Mouse (Mus musculus) layer of hippocampus, postnatal 25 days (tissue): Measurements from ENCODE around the gene 1600014C23Rik. TPM values are rescaled to one million over a fixed set of nuclear protein-coding genes. Genes with fewer than 3 reads are reported as not detected.

Source experiments
- DNase-seq, 2 experiments: peaks; one replicate each; pipeline ENCODE4 v3.0.0; 2022; ENCODE audit warnings: mixed read lengths in 2 of 2, low spot score in 1 of 2; ENCODE audit errors: extremely low spot score in 1 of 2
- total RNA-seq, 2 experiments: library from RNA; stranded (reverse); gene quantifications; 2 replicates each; pipeline ENCODE4 v1.2.3; 2021

1600014C23Rik gene
- total RNA-seq, 2 experiments from 2014 or later: 0.59 TPM; not detected in 1

DNA sequence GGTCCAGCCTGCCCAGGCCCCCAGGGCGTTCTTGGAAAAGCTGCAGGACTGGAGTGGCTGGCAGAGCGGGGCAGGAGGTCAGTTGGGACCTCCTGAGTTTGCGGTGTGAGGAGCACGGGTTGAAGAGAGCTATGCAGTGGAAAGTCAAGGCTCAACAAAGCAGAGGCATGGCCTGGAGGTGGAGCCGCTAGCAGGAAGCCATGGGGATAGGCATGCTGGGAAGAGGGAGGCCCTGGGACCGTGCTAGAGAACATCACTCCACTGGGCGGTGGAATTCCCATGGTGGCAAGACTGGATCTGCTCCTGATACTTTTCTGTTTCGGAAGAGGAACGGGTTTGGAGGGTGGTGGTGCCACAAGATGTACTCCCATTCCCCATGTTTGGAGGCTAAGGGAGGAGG, 36.7 kb downstream of the 1600014C23Rik start:
- DNase-seq: no peak

DNA sequence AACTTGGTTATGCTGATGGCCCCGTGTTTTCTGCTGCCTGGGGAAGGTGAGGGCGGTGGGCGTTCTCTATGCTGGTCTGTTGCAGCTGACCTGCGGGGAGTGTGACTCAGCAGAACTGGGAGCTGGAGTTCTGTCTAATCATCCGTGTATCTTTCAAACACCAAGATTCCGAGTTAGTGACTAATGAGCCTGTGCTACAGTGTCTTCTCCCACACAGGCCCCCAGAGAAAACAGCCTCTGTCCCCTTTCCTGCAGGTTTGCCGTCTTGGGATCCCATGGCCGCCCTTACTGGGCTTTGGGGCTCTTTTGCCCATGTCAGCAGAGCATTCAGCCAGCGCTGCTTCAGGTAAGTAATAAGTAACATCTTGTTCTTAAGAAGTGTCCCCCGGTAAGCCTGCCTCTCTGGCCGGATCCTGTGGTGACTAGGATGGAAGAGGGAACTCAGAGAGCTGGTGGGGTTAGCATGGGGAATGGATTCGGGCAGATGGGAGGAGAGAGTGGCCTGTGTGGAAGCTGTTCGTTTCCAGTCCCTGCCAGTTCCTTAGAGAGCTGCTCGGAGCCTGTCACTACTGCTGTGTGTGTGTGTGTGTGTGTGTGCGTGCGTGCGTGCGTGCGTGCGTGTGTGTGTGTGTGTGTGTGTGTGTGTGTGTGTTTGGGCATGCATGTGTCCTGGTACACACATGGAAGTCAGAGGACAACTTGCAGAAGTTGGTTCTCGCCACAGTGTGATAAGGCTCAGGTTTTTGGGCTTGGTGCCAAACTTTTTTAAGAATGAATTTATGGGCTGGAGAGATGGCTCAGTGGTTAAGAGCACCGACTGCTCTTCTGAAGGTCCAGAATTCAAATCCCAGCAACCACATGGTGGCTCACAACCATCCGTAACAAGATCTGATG, 38.2 kb downstream of the 1600014C23Rik start:
- no peak for DNase-seq

DNA sequence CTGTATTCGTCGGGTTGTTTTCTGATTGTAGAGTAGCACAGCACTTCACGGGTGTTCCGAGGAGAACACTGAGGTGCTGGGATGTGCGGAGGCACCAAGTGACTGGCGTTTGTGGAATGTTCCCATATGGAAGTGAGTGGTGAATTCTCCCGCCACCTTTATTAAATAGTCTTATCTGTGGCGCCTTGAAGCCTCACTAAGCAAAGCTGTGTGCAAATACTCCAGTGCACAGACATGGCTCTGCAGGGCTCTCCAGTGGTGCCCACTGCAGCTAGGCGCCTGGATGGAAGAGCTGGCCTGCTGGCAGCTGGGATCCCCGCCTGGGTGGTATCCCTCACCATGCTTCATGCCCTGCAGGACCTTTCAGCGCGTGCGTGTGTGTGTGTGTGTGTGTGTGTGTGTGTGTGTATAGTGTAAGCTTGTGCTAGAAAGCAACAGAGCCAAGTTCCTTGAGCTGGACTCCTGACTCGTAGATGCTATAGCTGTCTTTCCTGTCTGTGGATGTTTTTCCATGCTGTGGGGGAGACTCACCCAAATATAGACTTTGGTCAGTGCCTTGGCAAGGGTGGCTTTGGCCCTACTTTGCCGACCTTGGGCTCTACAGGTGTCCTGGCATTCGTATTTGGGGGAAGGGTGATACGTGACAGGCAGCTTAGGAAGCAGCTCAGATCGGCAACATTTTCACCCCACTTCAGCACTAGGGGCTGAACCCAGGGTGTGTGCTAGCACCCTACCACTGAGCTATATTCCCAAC, 39.7 kb downstream of the 1600014C23Rik start:
- DNase-seq: no peak

DNA sequence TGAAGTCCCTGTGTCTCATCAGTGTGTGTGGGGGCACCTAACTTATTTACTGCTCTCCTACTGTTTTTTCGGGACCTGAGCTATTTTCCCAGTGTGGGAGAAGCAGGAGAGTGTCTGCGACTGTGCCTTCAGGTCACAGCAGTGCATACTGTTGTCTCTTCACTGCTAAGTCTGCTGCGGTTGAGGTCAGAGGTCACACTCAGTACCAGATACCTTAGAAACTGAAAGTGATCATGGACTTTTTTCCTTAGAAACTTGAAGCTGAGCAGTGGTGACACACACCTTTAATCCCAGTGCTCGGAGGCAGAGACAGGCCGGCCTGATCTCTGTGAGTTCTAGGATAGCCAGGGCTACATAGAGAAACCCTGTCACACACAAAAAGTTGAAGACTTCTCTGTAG, 41.5 kb downstream of the 1600014C23Rik start:
- no peak for DNase-seq

DNA sequence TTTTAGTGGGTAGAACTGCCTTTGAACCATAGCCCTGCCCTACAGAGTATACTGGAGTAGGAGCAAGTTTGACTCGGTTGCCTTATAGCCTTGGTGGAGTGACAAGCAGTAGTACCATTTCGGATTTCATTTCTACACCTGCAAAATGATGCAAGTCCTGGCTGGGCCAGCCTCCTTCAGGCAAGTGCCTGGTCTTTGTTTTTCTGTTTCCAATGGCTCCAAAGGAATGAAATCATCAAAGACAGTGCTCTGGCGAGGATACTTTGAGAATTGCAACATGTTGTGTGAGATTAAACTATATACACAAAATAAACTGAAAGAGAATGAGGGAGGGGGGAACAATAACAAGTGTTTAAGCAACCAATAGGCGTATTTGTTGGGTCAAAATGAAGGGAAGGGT, 43.6 kb downstream of the 1600014C23Rik start:
- no peak for DNase-seq

DNA sequence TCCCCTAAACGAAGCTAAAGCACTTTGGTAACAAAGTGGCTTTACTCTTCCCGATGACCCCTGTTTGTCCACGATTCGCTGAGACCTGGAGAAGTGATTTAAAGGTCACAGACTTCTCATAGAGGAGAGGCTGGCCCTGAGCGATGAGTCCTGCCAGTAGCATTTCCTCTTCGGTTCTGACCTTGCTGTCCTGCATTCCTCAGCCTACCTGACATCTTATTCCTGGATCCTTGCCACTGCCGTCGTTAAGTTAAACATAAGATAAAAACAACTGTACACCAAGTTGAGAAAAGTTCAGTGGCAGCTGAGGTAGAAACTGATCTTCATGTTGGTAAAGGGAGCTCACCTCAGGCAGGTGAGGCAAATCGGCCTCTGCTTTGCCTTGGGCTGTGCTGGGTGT, 44.5 kb downstream of the 1600014C23Rik start:
- no peak for DNase-seq

DNA sequence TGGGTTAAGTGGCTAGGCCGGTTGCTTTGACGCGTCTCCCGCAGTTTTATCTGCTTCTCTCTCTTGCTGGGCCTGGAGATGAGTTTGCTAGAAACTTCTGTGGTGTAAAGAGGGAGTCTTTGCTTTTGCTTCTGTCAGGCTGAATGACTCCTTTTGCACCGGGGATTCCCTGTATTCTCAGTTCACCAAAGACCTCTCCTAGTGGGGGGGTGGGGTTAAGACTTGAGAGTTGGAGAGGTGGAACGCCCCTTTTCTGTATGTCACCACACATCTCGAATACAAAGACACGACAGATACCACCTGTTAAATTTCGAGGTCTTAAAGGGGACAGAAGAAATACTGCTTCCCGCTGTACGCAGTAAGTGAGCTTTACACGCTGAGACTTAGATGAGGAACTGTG, 46.9 kb downstream of the 1600014C23Rik start, which contains the start of gene Tmem63b:
TSS of gene Tmem63b (minus strand) at position 190 of the 400 bp plus-strand sequence.
- DNase-seq: no peak

DNA sequence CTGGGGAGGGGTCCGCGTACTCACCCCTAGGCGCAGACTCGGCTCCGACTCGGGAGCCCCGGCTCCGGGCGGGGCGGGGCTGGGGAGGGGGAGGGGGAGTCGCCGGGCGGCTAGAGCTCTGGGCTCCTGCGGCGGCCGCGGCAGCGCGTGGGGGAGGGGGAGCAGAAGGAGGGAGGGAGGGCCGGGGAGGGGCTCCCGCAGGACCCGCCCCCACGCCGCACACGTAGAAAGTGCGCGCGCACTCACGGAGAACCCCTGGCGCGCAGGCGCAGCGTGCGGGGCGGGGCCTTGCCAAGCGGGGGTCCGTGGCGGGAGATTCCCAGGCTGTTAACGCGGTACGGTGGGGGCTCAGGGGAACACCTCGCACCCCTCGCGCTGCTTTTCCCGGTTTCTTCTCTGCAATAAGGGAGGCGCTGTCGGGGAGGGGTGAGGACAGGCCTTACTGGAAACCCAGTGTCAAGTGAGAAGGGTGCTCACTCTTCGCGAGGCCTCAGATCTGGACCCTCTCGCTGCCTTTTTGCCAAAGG, 47.5 kb downstream of the 1600014C23Rik start, which contains the start of gene Mrpl14:
TSS of gene Mrpl14 (plus strand) at position 230 of the 527 bp plus-strand sequence.
- DNase-seq: peak; percentile 83 to 93

DNA sequence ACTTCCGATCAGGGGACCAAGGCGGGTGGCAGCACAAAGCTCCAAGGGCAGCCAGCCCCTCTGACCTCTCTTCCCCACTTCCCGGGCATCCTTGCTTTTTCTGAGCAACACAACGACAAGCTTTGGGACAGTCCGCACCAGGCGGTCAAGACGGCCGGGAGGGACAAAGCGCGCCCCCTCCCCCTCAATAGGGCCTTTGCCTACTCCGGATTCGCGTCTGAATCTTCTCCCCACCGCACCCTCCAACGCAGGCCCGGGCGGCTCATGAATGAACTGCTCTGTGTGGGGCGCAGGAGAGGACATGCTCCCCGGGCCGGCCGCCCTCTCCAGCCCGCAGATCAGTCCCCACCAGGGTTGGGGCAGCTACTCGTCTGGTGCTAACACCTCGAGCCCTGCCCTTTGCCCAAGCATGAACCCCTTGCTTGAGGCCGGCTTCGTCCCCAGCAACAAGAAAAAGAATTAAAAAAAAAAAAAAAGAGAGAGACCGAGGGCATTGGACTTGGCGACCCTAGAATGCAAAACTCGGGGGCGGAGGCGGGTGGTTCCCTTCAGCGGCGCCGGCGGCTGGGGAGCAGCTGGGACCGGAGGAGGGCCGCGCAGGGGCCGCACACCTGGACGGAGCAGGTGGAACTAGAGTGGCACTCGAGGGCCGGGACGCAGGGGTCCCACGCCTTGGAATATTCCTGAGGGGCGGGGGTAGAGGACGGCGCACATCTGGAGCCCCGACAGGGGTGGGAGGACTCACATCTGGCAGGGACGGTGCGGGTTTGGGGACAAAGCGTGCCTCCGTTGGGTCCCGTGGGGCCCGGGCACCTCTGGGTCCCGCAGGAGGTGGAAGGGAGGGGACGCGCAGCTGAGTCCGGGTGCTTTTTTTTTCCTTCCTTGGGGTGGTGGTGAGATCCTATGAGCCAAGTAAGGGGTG, 48.2 kb downstream of the 1600014C23Rik start:
- DNase-seq: peak; percentile 40 to 41

DNA sequence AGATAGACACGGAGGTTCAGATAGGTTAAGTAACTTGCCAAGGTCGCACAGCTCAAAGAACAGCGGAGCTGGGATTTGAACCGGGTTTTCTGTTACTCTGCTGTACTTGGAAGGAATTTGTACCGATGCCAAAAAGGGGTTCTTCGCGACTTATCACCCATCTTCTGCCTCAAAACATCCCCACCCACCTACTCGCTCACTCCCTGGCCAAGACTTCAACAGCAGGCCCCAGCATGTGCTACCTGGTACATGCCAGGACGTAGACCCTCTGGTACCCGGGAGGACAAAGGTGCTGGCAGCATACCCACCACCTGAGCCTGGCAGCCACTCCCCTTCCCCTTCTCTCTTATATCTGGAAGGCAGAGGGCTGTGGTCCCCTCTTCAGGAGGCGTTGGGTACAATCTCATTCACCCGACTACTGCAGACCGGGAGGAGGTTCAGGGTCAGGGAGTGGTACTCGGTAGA, 48.9 kb downstream of the 1600014C23Rik start:
- DNase-seq: no peak

Other genes starting within 250 kb of the 1600014C23Rik start
- gene Aars2, start 227.0 kb downstream of the 1600014C23Rik start, total RNA-seq: 10 to 100 TPM; 21.6 to 22.7 TPM
- 1 to 10 TPM in 1 of 2 experiments, under 1 TPM in 1; 0.74 to 1.2 TPM for gene Tcte1, start 210.4 kb downstream of the 1600014C23Rik start, total RNA-seq
- gene Tmem151b, start 184.2 kb downstream of the 1600014C23Rik start, total RNA-seq: 100 to 1,000 TPM; 113 to 114 TPM
- gene Nfkbie, start 178.1 kb downstream of the 1600014C23Rik start, total RNA-seq: 1 to 10 TPM; 2.6 to 3.2 TPM
- 10 to 100 TPM; 36.1 to 38.7 TPM for gene Slc35b2, start 170.0 kb downstream of the 1600014C23Rik start, total RNA-seq
- 1,000 to 10,000 TPM; 1,671 to 1,815 TPM for gene Hsp90ab1, start 160.6 kb downstream of the 1600014C23Rik start, total RNA-seq
- 10 to 100 TPM; 19.0 to 19.9 TPM for gene Slc29a1, start 134.2 kb downstream of the 1600014C23Rik start, total RNA-seq
- not detected for gene Mymx, start 131.7 kb downstream of the 1600014C23Rik start, total RNA-seq
- under 1 TPM; 0.19 to 0.20 TPM for gene Capn11, start 74.5 kb downstream of the 1600014C23Rik start, total RNA-seq
- 10 to 100 TPM; 40.0 to 40.9 TPM for gene Mrpl14, start 47.5 kb downstream of the 1600014C23Rik start, total RNA-seq
- 100 to 1,000 TPM; 176 to 191 TPM for gene Tmem63b, start 46.9 kb downstream of the 1600014C23Rik start, total RNA-seq